Mouse (Mus musculus): Measurements from ENCODE around the gene Neu1.

The Neu1 gene

DNA sequence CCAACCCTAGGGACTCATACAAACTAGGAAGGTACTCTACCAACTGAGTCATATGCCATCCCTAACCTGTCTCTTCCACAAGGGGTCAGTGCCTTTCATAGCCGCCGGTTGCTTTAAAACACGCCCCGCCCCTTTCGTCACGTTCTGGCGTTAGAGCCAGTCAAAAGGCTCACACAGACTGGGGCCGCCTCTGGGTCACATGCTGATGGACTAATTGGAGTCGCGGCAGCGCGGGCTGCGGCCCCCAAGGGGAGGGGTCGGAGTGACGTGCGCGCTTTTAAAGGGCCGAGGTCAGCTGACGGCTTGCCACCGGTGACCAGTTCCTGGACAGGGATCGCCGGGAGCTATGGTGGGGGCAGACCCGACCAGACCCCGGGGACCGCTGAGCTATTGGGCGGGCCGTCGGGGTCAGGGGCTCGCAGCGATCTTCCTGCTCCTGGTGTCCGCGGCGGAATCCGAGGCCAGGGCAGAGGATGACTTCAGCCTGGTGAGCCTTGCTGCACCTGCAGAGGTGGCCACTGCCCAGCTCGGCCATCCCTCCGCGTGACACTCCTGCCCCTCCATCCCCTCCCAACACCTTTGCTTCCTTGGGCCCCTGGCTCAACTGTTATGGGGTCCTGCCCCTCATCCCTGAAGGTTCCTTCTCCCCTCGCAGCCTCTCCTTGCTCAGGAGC lies at the start of gene Neu1:
Gene Neu1, plus strand, starts transcription at position 193 of the 674 bp plus-strand sequence.
- in situ Hi-C loops (cut with MboI, MseI): no loop called here

DNA sequence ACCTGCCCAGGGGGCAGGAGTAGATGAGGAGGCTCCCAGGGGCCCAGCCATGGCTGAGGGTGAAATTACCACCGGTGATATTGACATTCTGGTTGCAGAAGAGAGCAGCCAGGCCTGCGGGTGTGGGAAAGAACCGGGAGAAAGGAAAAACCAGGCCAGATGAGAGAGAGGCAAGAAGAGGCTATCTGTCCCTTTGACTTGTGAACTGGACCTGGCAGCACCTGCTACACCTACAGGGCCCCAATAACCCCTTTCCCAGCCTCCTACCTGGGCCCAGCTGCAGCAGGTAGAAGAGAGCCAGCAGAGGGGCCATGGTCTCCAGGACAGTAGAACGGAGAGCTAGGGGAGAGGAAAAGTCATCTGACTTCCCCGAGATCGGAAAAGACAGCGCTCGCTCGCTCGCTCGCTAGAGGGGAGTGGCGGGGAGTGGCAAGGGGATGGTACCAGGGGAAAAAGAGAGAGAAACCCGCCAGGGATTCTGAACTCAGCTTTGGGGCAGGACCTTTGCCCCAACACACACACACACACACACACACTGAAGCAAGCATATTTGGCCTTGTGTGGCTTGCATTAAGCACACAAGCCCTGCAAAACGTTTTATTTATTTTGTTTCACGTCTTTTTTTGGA lies 49.3 kb upstream of the Neu1 start, which contains the start of gene Gm20547:
Gene Gm20547, minus strand, starts transcription at position 360 of the 628 bp plus-strand sequence.
- in situ Hi-C loops (cut with MboI, MseI): no loop called here

DNA sequence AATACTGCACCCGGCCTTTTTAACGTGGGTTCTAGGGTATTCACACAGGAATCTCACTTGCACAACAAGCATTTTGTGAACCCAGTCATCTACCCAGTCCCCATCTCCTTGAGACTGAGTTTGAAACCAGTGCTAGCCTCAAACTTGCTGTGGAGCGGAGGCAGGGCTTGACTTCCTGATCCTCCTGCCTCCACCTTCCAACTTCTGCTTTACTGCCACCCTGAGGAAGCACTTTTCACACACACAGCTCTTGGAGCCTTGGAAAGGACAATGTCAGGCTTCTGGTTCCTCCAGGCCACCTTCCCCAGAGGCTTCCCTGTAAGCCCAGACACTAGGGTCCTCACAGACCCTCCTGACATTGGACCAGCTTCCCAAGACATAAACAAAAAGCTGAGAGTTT lies 47.7 kb upstream of the Neu1 start:
- in situ Hi-C loops (cut with MboI, MseI): no loop called here

DNA sequence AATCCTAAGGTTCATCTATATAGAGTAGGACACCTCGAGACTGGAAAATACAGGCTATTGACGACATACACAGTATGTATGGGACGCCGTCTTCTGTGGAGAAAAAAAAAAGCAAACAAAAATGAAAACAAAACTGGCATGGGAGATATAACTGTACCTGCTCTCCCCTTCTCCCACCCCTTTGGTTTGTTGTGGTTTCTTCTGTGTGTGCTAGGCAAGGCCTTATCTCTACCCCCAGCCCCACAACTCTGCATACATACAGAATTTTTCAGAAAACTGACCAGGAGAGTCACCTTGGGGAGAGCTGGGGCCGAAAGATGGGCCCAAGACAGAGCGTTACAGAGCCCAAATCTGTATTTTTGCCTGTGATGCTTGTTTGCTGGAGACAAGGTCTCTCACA lies 46.3 kb upstream of the Neu1 start:
- in situ Hi-C loops (cut with MboI, MseI): no loop called here

DNA sequence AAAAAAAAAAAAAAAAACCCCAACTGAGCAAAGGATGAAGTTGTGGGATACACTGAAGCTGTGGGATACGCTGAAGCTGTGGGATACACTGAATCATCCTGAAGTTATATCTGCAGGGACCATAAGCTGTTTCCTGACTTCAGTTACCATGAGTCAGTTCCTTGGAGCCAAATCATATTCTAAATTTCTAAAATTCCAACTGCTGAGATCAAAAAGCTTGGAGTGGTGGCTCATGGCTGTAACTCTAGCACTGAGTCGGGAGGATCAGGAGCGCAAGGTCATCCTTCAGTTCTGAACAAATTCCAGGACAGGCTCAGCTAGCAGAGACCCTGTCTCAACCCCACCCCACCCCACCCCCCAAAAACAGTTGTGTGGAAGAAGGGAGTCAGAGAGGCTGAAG lies 45.4 kb upstream of the Neu1 start:
- in situ Hi-C loops (cut with MboI, MseI): no loop called here

DNA sequence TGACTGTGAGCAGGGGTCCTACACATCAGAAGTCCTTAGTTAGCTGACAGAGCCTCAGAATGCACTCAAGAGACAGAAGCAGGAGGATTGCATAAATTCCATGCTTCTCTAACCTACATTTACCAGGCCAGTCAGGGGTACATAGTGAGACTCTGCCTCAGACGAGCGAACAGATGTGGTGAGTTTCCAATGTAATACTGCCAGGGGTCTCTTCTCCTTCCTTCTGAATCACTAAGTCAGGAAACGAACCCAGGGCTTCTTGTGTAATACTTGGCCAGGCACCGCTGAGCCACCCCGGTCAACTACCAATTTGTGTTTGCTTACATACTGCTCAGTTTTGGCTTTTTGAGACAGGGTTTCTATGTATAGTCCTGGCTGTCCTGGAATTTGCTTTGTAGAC lies 43.1 kb upstream of the Neu1 start:
- in situ Hi-C loops (cut with MboI, MseI): no loop called here

DNA sequence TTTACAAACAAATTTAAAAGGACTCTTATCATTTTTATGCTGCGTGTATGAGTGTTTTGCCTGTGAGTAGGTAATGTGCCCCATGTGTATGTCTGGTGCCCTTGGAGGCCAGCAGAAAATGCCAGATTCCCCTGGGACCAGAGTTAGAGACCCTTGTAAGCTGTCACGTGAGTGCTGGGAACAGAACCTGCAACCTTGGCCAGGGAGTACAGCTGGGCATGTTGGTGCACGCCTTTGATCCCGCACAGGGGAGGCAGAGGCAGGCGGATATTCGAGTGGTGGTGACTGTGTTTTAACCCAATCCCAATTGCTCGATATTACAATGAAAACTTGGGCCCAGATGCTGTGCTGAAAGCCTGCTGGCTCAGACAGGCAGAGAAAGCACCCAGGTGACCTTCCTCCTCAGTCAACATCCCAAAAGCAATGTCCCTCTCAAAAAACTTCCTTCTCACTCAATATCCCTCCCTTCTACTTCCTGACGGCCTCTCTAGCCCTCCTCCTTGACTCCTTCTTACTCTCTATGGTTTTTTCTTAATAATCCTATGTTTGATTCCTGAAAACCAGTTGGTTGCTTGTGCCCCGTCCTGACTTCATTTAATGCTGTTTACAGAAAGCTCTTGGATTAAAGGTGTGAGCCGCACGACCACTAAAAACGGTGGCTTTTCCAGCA lies 40.8 kb upstream of the Neu1 start:
- in situ Hi-C loops (cut with MboI, MseI): no loop called here

DNA sequence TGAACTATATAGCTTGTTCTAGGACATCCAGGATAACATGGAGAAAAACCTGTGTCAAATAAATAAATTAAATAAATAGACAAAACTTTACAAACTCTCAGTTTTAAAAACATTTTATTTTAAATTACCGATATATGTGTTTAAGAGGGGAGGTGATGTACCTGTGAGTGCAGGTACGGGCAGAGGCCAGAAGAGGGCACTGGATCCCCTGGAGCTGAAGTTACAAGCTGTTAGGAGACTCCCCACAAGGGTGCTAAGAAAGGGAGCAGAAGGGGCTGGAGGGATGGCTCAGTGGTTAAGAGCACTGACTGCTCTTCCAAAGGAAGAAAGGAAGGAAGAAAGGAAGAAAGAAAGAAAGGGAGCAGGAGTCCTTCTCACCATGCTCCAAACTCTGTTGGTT lies 39.7 kb upstream of the Neu1 start:
- in situ Hi-C loops (cut with MboI, MseI): no loop called here

DNA sequence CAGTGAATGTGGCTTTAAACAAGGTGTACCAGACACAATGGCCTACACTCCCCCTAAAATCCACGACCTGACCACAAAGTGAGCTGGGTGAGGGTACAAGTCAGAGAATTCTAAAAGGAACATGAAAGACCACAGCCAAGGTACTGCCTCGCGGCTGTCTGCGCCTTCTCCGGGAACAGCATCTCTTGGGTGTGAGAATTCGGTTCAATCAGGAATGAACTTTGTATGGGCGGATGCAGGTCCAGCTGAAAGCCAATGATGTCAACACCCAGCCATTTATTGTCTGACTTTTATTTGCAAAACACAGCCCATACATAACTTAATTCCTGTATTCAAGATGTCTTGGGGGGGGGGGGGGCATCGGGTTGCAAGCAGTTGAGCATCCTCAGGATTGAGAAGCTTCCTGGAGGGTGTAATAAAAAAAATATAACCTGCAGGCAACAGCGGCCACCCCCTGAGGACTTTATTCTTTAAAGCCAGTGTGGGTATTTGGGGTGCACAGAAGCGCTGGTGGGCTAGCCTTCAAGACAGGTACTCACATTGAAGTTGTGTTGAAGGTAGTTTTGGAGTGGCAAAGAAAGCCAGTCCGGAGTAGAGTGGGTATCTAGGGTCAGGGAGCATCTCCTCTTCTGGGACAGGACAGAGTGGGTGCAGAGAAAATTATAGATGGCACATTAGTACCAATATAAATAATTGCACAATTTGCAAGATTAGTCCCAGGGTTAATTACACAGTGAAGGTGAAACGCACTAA lies 37.8 kb upstream of the Neu1 start:
- in situ Hi-C loops (cut with MboI, MseI): no loop called here

DNA sequence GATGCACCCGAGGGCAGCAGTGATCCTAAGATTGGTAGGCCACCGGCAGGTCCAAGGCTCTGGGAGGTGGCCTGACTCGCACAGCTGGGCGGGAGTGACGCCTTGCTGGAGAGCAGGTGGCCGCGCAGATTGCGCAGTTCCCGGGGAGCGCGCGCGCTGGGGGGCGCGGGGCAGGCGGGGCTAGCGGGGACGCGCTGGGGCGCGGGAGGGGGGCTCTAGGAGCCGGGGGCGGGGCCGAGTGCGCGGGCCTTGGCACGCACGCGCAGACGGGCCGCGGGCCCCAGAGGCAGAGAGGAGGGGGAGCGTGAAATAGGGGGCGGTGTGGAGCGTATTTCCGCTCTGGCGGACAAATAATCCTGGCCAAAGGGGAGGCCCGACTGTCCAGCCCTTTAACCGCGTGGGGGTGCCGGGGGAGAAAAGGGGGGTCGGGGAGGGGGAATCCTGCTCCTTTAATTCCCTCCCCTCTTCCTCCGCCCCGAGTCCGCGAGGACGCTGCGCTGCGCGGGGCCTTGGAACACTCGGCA lies 36.9 kb upstream of the Neu1 start:
- in situ Hi-C loops (cut with MboI, MseI): no loop called here

DNA sequence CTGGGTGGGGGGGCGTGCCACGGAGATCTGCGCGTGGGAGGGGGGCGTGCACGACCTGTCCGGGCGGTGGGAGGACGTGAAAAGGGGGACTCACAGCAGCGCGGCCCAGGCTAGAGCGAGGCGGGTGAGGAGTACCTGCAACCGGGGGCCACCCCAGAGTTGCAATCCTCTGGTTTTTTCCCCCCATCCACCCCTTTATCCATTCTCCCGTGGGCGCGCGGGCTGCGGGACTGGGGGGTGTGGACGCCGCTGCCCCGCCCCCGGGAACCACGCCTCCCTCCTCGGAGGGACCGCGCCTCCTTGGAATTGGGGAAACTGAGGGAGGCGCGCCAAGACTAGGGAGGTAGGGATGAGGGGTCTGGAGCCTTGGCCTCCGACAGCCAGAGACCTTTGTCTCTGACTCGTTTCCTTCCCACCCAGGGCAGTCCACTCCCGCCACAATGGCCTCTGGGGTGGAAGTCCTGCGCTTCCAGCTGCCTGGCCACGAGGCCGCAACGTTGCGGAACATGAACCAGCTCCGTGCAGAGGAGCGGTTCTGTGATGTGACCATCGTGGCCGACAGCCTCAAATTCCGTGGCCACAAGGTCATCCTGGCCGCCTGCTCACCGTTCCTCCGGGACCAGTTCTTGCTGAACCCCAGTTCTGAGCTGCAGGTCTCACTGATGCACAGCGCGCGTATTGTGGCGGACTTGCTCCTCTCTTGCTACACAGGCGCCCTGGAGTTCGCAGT lies 36.1 kb upstream of the Neu1 start:
- in situ Hi-C loops (cut with MboI, MseI): no loop called here

DNA sequence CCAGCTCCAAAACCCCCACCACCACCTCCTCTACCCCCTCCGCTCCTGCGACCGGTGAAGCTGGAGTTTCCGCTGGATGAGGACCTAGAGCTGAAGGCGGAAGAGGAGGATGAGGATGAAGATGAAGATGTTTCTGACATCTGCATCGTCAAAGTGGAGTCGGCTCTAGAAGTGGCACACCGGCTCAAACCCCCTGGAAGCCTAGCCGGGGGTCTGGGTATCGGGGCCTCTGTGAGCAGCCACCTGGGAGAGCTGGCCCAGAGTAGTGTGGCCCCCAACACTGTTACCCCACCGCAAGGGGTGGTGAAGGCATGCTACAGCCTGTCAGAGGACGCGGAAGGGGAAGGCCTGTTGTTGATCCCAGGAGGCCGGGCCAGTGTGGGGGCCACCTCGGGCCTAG lies 35.3 kb upstream of the Neu1 start:
- in situ Hi-C loops (cut with MboI, MseI): no loop called here

DNA sequence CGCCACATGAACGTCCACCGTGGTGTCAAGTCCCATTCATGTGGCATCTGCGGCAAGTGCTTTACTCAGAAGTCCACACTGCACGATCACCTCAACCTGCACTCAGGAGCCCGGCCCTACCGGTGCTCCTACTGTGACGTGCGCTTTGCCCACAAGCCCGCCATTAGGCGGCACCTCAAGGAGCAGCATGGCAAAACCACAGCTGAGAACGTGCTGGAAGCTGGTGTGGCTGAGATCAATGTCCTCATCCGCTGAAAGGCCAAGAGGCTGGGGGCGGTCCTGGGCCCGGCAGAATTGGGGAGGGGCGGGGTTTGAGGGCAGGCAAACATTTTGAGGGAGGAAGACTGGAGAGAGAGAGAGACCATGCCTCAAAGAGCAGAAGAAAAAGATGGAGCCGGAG lies 34.7 kb upstream of the Neu1 start:
- in situ Hi-C loops (cut with MboI, MseI): no loop called here

DNA sequence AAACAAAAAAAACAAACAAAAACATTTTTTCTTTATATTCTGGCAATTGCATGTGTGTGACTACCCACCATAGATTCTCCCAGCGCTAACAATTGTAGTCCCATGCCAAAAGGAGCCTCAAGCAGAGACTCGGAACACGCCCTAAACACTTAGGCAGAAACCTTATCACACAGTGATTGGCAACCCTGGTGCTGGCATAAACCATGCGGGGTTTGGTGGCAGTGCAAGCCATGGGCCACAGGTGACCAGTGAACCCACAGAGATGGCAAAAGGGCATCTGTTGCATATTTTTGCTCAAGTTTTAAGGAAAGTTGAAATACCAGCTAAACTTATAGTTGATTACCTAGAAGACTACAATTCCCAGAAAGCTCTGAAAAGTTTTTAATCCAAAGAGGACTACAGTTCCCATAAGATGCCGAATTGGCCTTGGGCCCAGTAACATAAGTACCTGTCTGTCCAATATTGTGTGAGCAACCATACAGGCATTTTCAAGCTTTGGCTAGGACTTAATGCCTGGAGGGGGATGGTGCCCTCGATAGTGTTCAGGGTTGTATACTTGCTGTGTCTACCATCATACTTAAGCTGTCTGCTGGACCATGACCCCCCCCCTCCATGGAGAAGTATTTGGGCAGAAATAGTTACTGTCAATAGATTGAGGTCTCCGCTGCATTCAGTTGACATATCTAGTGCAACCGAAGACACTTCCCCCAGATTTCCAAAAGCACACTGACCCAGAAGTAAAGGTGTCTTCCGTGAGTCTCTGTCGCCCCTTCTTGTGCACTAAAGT lies 33.5 kb upstream of the Neu1 start:
- in situ Hi-C loops (cut with MboI, MseI): no loop called here

DNA sequence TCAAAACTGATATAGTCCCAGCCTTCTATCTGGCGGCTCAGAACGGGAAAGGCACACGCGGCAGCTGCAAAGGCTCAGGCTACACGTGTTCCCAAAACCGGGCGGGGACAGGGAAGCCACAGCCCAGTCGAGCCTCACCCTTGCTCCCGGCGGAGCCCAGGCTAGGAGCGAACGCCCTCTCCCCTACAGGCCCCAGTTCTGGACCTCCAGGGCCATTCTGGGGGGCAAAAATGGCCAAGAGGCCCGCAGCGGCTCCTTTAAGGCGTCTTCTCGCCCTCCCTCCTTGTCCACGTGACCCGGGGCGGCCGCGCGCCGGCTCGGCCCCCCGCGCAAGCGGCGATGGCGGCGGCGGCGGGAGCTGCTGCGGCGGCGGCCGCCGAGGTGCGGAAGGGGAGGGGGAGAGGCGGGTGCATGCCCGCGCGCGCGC lies 32.9 kb upstream of the Neu1 start, which contains the start of the genes C2 and Ehmt2:
Gene C2, minus strand, starts transcription at position 106 of the 427 bp plus-strand sequence.
Gene Ehmt2, plus strand, starts transcription at position 310 of the 427 bp plus-strand sequence.
- in situ Hi-C loops (cut with MboI, MseI): no loop called here

DNA sequence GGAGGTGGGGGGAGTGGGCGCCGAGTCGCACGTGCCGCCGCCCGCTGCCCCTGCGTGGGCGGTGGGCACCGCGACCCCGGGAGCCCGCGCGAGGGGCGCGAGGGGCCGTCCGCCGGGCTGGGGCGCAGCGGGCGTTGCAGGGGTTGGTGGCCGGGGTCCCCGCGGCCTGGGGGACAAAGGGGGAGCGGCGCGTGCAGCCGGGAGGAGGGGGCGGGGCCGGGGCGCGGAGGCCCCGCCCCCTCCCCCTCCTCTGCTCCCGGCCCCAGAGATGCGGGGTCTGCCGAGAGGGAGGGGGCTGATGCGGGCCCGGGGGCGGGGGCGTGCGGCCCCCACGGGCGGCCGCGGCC lies 32.4 kb upstream of the Neu1 start:
- in situ Hi-C loops (cut with MboI, MseI): no loop called here

DNA sequence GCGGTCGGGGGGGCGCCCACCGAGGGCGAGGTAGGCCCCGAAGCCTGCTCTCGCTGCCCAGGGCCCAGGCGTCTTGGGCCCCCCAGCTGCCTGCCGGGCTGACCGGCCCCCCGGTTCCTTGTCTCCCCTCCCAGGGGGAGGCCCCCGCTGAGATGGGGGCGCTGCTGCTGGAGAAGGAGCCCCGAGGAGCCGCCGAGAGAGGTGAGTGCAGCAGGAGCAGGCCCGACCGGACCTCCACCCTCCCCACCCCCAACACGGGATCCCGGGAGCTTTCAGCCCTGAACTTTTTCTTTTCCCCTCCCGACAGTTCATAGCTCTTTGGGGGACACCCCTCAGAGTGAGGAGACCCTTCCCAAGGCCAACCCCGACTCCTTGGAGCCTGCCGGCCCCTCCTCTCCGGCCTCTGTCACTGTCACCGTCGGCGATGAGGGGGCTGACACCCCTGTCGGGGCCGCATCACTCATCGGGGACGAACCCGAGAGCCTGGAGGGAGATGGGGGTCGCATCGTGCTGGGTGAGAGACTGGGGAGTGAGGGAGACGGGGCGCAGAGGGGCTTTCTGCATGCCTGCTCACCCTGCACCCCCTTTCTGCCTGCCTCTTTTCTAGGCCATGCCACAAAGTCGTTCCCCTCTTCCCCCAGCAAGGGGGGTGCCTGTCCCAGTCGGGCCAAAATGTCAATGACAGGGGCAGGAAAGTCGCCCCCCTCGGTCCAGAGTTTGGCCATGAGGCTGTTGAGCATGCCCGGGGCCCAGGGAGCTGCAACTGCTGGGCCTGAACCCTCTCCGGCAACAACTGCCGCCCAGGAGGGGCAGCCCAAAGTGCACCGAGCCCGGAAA lies 31.8 kb upstream of the Neu1 start:
- in situ Hi-C loops (cut with MboI, MseI): no loop called here

DNA sequence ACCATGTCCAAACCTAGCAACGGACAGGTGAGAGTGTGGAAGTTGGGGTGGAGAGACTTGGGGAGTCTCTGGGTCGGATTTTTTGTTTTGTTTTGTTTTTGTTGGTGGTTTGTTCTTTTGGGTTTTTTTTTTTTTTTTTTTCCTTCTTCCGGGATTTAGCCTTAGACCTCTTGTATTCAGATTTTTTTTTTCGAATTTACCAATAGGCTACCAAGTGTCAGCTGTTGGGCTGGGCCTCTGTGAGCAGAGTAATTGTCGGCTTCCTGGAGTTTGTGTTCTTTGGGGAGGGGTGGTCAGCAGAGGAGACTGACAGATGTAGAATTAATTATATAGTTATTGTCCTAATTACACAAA lies 31.2 kb upstream of the Neu1 start:
- in situ Hi-C loops (cut with MboI, MseI): loop anchor here (5.0 kb wide), 1 partner anchor 37 kb away; no protein-coding TSS in a partner anchor

DNA sequence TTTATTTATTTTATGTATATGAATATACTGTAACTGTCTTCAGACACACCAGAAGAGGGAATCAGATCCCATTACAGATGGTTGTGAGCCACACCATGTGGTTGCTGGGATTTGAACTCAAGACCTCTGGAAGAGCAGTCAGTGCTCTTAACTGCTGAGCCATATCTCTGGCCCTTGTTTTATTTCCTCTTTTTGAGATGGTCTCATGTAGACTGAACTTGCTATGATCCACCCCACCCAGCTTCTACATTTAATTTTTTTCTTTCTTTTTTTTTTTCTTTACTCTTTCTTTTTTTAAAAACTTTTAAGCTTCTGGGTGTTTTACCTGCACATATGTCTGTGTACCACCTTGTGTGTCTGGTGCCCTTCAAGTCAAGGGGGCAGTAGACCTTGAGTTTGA lies 30.2 kb upstream of the Neu1 start:
- in situ Hi-C loops (cut with MboI, MseI): loop anchor here (5.0 kb wide), 1 partner anchor 36 kb away; no protein-coding TSS in a partner anchor
